Mouse (Mus musculus): ENCODE results near the gene Smc1b. TPM values are rescaled to one million over a fixed set of nuclear protein-coding genes. Genes with fewer than 3 reads are reported as not detected.

Gene Smc1b
- polyA plus RNA-seq, 1 experiment, result 0.08 TPM

DNA sequence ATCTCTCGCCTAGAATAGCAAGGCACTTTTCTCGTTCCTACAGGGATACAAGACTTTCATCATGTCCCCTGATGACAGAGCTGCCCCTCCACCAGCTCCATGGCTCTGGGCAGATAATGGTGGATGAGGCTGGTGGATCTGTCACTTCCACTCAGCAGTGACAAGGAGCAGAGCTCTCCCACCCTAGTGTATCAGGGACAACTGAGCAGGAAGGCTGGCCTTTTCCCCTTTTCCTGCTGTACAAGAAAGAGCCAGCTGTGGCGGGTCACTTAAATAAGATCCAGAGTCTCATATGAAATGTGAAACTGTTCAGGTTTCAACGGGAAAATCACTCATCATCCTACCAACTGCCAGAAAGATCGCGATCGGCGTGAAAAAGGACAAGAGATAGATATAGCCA, 41.7 kb upstream of the Smc1b start:
- Histone ChIP-seq H3K4me1 (ENCODE audit: control insufficient read depth, insufficient read depth, insufficient read length) (no peaks in the 10 kb centered on the region), H3K36me3 (ENCODE audit: control insufficient read depth, insufficient read depth, low read length) (no peaks in the 10 kb centered on the region), H3K4me3 (ENCODE audit: extremely low read depth, insufficient read depth, insufficient read length) (no peak overlapping the region), H3K27ac (ENCODE audit: insufficient read depth, low read length) (no peak overlapping the region), H3K27me3 (ENCODE audit: control insufficient read depth, insufficient read depth, low read length) (no peaks in the 10 kb centered on the region)
- 90% methylated on average over 8 of the region's 8 CpGs for WGBS
- DNase-seq (ENCODE audit: low read depth in 1 of 2, low spot score in 2 of 2), result no peak
- TF ChIP-seq POLR2A (IDR thresholded peaks at IDR 0.05; ENCODE audit: low read depth, low read length), result no peak
- TF ChIP-seq CTCF (IDR thresholded peaks at IDR 0.05; ENCODE audit: extremely low read depth, insufficient read depth, insufficient read length, insufficient replicate concordance), result no peak

DNA sequence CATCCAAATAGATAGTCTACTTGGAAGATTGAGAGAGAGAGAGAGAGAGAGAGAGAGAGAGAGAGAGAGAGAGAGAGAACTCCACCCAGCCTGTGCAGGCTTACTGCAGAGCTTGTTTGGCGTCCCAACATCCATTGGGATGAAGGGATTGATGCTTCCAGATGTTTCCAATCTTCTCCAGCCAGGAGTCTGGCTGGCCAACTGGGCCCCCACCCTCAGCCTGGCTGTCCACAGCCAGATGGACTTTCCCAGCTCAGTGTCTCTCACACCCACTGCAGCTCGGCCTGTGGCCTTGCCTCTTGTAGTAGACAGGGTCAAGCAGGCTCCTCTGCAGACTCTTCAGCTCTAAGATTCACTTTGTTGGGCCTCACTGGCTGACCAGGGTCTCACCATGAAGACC, 40.3 kb upstream of the Smc1b start:
- H3K27me3 ChIP-seq (ENCODE audit: control insufficient read depth, insufficient read depth, low read length), result no peaks in the 10 kb centered on the region
- H3K4me1 ChIP-seq (ENCODE audit: control insufficient read depth, insufficient read depth, insufficient read length), result no peaks in the 10 kb centered on the region
- H3K27ac ChIP-seq (ENCODE audit: insufficient read depth, low read length), result no peak overlapping the region
- no peak for DNase-seq (ENCODE audit: low read depth in 1 of 2, low spot score in 2 of 2)
- H3K36me3 ChIP-seq (ENCODE audit: control insufficient read depth, insufficient read depth, low read length), result no peaks in the 10 kb centered on the region
- TF ChIP-seq POLR2A (IDR thresholded peaks at IDR 0.05; ENCODE audit: low read depth, low read length), result no peak
- no peak for TF ChIP-seq CTCF (IDR thresholded peaks at IDR 0.05; ENCODE audit: extremely low read depth, insufficient read depth, insufficient read length, insufficient replicate concordance)
- no peak overlapping the region for H3K4me3 ChIP-seq (ENCODE audit: extremely low read depth, insufficient read depth, insufficient read length)
- WGBS, result 83% methylated on average over 2 of the region's 2 CpGs

DNA sequence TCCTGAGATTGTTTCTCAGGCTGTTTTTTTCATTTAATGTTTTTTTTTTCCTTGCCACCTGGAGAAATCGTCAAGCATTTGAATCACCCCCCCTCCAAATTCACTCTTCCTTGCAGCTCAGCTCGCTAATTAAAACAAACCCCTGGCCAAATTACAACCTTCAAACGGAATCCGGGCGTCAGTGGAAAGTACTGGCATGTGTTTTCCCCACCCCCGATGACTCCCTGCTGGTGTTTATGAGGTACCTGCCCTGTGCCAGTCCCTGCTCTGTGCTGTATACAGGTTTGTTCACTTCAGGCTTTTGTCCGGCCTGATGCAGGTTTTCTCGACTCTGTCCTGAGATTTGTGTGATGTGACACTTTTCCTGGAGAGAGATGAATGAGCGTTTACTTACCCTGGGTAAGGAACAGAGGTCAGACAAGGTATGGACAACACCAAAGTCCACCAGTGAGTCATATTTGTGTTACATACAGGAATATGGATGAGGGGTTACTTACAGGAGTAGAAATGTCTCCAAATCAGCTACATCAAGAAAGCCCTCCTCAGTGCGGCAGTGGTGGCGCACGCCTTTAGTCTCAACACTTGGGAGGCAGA, 35.4 kb upstream of the Smc1b start:
- Histone ChIP-seq H3K4me3 (ENCODE audit: extremely low read depth, insufficient read depth, insufficient read length) (no peak overlapping the region), H3K27ac (ENCODE audit: insufficient read depth, low read length) (no peak overlapping the region), H3K36me3 (ENCODE audit: control insufficient read depth, insufficient read depth, low read length) (no peaks in the 10 kb centered on the region), H3K4me1 (ENCODE audit: control insufficient read depth, insufficient read depth, insufficient read length) (no peaks in the 10 kb centered on the region), H3K27me3 (ENCODE audit: control insufficient read depth, insufficient read depth, low read length) (no peaks in the 10 kb centered on the region)
- DNase-seq (ENCODE audit: low read depth in 1 of 2, low spot score in 2 of 2), result no peak
- 80% methylated on average over 12 of the region's 12 CpGs for WGBS
- no peak for TF ChIP-seq CTCF (IDR thresholded peaks at IDR 0.05; ENCODE audit: extremely low read depth, insufficient read depth, insufficient read length, insufficient replicate concordance)
- TF ChIP-seq POLR2A (IDR thresholded peaks at IDR 0.05; ENCODE audit: low read depth, low read length), result no peak

DNA sequence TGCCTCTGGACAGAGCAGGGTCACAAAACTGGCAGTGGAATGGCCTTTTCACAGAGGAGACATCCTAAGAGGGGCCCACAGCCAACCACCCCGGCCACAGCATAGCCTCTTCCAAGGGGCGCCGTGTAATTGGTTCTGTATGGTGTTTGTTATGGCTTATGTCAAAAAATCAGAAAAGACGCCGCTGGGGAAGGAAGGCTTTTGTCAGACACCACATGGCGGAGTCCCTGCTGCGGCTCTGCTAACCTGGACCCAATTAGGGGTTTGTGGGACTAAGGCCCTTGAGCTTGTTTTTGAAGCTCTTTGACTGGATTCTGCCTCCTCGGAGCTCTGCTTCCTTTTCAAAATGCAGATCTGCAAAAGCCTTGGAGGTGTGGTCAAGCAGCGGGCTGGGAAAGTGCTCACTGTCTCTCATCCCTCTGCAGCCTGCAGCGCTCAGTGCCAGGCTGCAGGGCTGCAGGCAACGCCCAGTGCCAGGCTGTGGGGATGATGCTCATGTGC, 34.7 kb upstream of the Smc1b start:
- WGBS, result 34% methylated on average over 11 of the region's 11 CpGs

DNA sequence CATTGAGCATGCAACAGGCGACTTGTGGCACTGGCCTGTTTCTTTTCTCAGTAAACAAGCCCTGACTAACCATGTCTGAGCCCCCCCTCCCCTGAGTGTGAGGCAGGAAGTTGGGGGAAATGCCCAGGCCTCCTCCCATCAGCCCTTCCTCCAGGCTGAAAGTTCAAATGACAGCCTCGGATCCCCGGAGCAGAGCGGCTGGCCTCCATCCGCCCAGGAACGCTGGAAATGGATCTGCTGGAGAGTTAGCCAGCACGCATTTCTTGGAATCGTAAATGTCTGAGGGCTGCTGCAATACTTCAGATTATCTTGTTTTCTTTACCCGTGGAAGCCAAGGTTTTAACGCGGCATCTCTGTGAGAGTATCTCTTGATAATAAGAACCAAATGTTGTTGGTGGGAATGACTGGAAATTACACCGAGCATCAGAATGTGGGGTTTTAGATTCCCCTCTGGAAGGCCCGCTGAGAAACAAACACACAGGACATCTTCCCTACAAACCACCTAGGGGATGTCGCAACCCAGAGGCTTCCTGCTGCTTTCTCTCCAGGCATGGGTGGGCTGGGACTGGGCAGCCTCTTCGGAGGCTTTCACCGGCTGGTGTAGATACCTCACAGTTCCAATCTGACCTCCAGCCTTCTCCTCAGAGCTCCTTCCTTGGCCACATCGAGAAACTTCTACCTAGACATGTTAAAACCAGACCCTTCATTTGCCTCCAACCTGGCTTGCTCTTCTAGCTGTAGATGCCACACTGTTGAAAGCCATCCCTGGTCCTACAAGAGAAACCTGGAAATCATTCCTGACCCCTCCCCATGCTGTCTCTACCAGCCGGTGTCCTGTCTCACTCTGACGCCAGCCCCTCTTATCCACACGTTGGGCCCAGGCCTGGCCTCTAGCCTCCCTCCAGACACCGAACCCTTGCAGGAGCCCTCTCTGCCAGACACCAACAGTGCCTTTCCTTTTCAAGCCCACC, 31.2 kb upstream of the Smc1b start:
- DNase-seq (ENCODE audit: low read depth in 1 of 2, low spot score in 2 of 2), result no peak
- H3K4me3 ChIP-seq (ENCODE audit: extremely low read depth, insufficient read depth, insufficient read length), result no peak overlapping the region
- H3K4me1 ChIP-seq (ENCODE audit: control insufficient read depth, insufficient read depth, insufficient read length), result no peaks in the 10 kb centered on the region
- no peak for TF ChIP-seq POLR2A (IDR thresholded peaks at IDR 0.05; ENCODE audit: low read depth, low read length)
- no peaks in the 10 kb centered on the region for H3K27me3 ChIP-seq (ENCODE audit: control insufficient read depth, insufficient read depth, low read length)
- no peaks in the 10 kb centered on the region for H3K36me3 ChIP-seq (ENCODE audit: control insufficient read depth, insufficient read depth, low read length)
- H3K27ac ChIP-seq (ENCODE audit: insufficient read depth, low read length), result no peak overlapping the region
- 63% methylated on average over 21 of the region's 21 CpGs for WGBS

More for the DNA sequence above, 34.7 kb upstream of the Smc1b start:
- H3K4me3 ChIP-seq (ENCODE audit: extremely low read depth, insufficient read depth, insufficient read length), result no peak overlapping the region
- no peak for DNase-seq (ENCODE audit: low read depth in 1 of 2, low spot score in 2 of 2)
- no peaks in the 10 kb centered on the region for H3K4me1 ChIP-seq (ENCODE audit: control insufficient read depth, insufficient read depth, insufficient read length)
- H3K27me3 ChIP-seq (ENCODE audit: control insufficient read depth, insufficient read depth, low read length), result no peaks in the 10 kb centered on the region
- H3K36me3 ChIP-seq (ENCODE audit: control insufficient read depth, insufficient read depth, low read length), result no peaks in the 10 kb centered on the region
- TF ChIP-seq CTCF (IDR thresholded peaks at IDR 0.05; ENCODE audit: extremely low read depth, insufficient read depth, insufficient read length, insufficient replicate concordance), result no peak
- no peak for TF ChIP-seq POLR2A (IDR thresholded peaks at IDR 0.05; ENCODE audit: low read depth, low read length)
- no peak overlapping the region for H3K27ac ChIP-seq (ENCODE audit: insufficient read depth, low read length)

DNA sequence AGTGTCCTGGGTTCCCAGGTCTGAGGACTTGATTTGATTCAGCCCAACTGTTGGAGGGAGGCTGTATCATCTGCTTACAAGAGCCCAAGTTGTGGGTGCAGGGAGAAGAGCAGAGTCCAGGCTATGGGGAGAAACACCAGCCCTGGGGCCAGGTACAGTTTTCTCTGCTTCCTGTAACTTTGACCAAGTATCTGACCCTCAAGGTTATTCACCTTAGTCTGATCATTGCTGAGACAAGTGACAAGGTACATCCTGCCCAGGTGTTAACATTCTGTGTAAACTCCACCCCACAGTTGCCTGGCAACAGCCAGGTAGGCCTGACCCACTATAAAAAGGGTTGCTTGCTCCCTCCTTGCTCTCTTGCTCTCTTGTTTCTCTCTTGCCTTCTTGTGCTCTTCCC, 29.7 kb upstream of the Smc1b start:
- TF ChIP-seq POLR2A (IDR thresholded peaks at IDR 0.05; ENCODE audit: low read depth, low read length), result no peak
- no peak overlapping the region for H3K27ac ChIP-seq (ENCODE audit: insufficient read depth, low read length)
- H3K4me1 ChIP-seq (ENCODE audit: control insufficient read depth, insufficient read depth, insufficient read length), result no peaks in the 10 kb centered on the region
- no peaks in the 10 kb centered on the region for H3K36me3 ChIP-seq (ENCODE audit: control insufficient read depth, insufficient read depth, low read length)
- H3K27me3 ChIP-seq (ENCODE audit: control insufficient read depth, insufficient read depth, low read length), result no peaks in the 10 kb centered on the region
- DNase-seq (ENCODE audit: low read depth in 1 of 2, low spot score in 2 of 2), result no peak
- H3K4me3 ChIP-seq (ENCODE audit: extremely low read depth, insufficient read depth, insufficient read length), result no peak overlapping the region

DNA sequence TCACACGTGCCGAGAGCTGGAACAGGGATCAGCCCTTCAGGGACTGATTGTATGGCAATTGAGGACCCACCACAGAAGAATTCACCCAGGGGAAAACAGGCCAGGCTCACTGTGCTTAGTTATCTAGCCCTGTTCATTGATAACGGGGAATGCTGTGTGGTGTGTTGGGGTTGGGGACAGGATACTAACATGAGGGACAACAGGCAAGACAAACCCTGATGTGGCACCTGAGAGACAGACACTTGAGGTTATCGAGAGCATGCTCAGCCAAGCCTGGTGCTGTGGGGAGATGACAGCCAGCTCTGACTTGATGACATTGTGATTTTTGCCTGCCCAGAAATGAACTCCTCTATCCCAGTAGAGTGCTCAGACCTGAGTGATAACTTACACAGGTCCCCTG, 24.4 kb upstream of the Smc1b start:
- TF ChIP-seq CTCF (IDR thresholded peaks at IDR 0.05; ENCODE audit: extremely low read depth, insufficient read depth, insufficient read length, insufficient replicate concordance) (no peak), POLR2A (IDR thresholded peaks at IDR 0.05; ENCODE audit: low read depth, low read length) (no peak)
- Histone ChIP-seq H3K27me3 (ENCODE audit: control insufficient read depth, insufficient read depth, low read length) (no peaks in the 10 kb centered on the region), H3K4me3 (ENCODE audit: extremely low read depth, insufficient read depth, insufficient read length) (no peak overlapping the region), H3K36me3 (ENCODE audit: control insufficient read depth, insufficient read depth, low read length) (no peaks in the 10 kb centered on the region), H3K4me1 (ENCODE audit: control insufficient read depth, insufficient read depth, insufficient read length) (no peaks in the 10 kb centered on the region), H3K27ac (ENCODE audit: insufficient read depth, low read length) (no peak overlapping the region)
- no peak for DNase-seq (ENCODE audit: low read depth in 1 of 2, low spot score in 2 of 2)
- WGBS, result 75% methylated on average over 4 of the region's 4 CpGs
